Mouse (Mus musculus) intestine, postnatal 0 days (tissue): ENCODE measurements at regions not wholly inside any gene's neighbourhood (a gene's known extent, or its start where the extent isn't known, plus 50 kb on each side); places are given as distances from the start of the nearest gene placed in this dataset.

Experiments used
- ATAC-seq: fragments of 200-750 bp; cut with Nextera tagmentation; 2 replicates; pipeline ENCODE4 v1.8.0; 2017; ENCODE audit warnings: mild to moderate bottlenecking, moderate TSS enrichment, moderate library complexity
- H3K27ac ChIP-seq: fragments of 300-500 bp; sonication (generic); 2 replicates; pipeline ENCODE4 v1.5.1; 2014; ENCODE audit warnings: mild to moderate bottlenecking, low read depth, low read length, moderate library complexity
- H3K27me3 ChIP-seq: fragments of 300-500 bp; sonication (generic); replicated peaks from 2 replicates; pipeline ENCODE4 v1.6.1; 2014; ENCODE audit warnings: low read length, mixed read lengths; ENCODE audit not compliant: control insufficient read depth, insufficient read depth
- H3K36me3 ChIP-seq: fragments of 300-500 bp; sonication (generic); 2 replicates; pipeline ENCODE4 v1.6.1; 2014; ENCODE audit warnings: mild to moderate bottlenecking, moderate library complexity; ENCODE audit not compliant: control insufficient read depth, insufficient read depth
- H3K4me1 ChIP-seq: fragments of 300-500 bp; sonication (generic); replicated peaks from 2 replicates; pipeline ENCODE4 v1.6.1; 2014; ENCODE audit warnings: antibody characterized with exemption, low read length, mixed read lengths; ENCODE audit not compliant: control insufficient read depth, insufficient read depth
- H3K4me2 ChIP-seq: fragments of 300-500 bp; sonication (generic); replicated peaks from 2 replicates; pipeline ENCODE4 v1.6.1; 2014; ENCODE audit warnings: low read depth, mild to moderate bottlenecking, moderate library complexity
- H3K4me3 ChIP-seq: fragments of 300-500 bp; sonication (generic); 2 replicates; pipeline ENCODE4 v1.5.1; 2014; ENCODE audit warnings: low read depth, low read length
- H3K9ac ChIP-seq: fragments of 300-500 bp; sonication (generic); 2 replicates; pipeline ENCODE4 v1.6.1; 2014; ENCODE audit warnings: mild to moderate bottlenecking, low read depth, low read length
- H3K9me3 ChIP-seq: fragments of 300-500 bp; sonication (generic); 2 replicates; pipeline ENCODE4 v1.6.1; 2016; ENCODE audit warnings: mixed run types; ENCODE audit not compliant: control insufficient read depth
- CTCF ChIP-seq: sonication (generic); IDR thresholded peaks from 2 replicates; pipeline ENCODE4 v1.5.1; 2016; ENCODE audit warnings: low read depth, mild to moderate bottlenecking, control low read depth, antibody characterized with exemption, moderate library complexity
- WGBS: fragments of 180-500 bp; shearing (Covaris S2); extraction: QIAGEN DNeasy Blood & Tissue Kit; methylation state at CpG from one replicate; pipeline ENCODE4 v1.1.7; 2014; 5-methylcytosine and 5-hydroxymethylcytosine counted together

GRCm38 (mm10) chr7:75370595-75371519 lies 61.8 kb upstream of the Sv2b start:
- no peak overlapping the region for H3K27ac ChIP-seq
- ATAC-seq = peak; percentile 65
- peak; percentile 92 for TF ChIP-seq CTCF
- H3K4me3 ChIP-seq = no peak overlapping the region
- H3K4me2 ChIP-seq = 0 out of 2 replicates have a peak overlapping the region, but pooled peaks have one; percentile 32
- 0 out of 2 replicates have a peak, but pooled peaks cover 3% of the 10 kb centered on the region for H3K4me1 ChIP-seq
- 32% methylated on average over 12 of the region's 12 CpGs for WGBS
- H3K9me3 ChIP-seq = no peaks in the 10 kb centered on the region
- H3K27me3 ChIP-seq = no peaks in the 10 kb centered on the region
- H3K36me3 ChIP-seq = no peaks in the 10 kb centered on the region
- H3K9ac ChIP-seq = no peak overlapping the region

DNA sequence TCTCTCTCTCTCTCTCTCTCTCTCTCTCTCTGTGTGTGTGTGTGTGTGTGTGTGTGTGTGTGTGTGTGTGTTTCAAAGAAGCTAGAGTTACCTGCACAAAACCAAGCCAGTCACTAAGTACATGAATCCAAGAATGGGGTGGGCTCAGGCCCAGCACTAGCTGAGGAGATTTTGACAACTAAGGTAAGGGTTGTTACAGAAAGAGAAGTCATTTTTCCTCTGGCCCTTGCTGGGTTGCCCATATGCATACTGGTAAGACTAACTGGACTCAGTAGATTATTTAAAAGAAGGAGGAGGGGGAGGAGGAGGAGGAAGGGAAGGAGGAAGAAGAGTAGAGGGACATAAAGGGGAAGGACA lies 62.4 kb upstream of the Sv2b start:
- no peaks in the 10 kb centered on the region for H3K36me3 ChIP-seq
- H3K4me1 ChIP-seq = 0 out of 2 replicates have a peak, but pooled peaks cover 3% of the 10 kb centered on the region
- ATAC-seq = no peak
- no peak overlapping the region for H3K4me2 ChIP-seq
- no peaks in the 10 kb centered on the region for H3K27me3 ChIP-seq
- H3K9me3 ChIP-seq = no peaks in the 10 kb centered on the region
- H3K9ac ChIP-seq = no peak overlapping the region
- H3K27ac ChIP-seq = no peak overlapping the region
- no peak overlapping the region for H3K4me3 ChIP-seq
- no peak for TF ChIP-seq CTCF

- ATAC-seq = no peak
- no peaks in the 10 kb centered on the region for H3K9me3 ChIP-seq
- H3K36me3 ChIP-seq = no peaks in the 10 kb centered on the region
- no peak for TF ChIP-seq CTCF
- H3K4me2 ChIP-seq = no peak overlapping the region
- H3K9ac ChIP-seq = no peak overlapping the region
- 56% methylated on average over 6 of the region's 6 CpGs for WGBS
- no peaks in the 10 kb centered on the region for H3K27me3 ChIP-seq
- H3K27ac ChIP-seq = no peak overlapping the region
- no peak overlapping the region for H3K4me3 ChIP-seq
- H3K4me1 ChIP-seq = 0 out of 2 replicates have a peak, but pooled peaks cover 3% of the 10 kb centered on the region
Measured at GRCm38 (mm10) chr7:75371991-75372390, 62.9 kb upstream of the Sv2b start.

- H3K4me3 ChIP-seq = no peak overlapping the region
- ATAC-seq = no peak
- no peak overlapping the region for H3K9ac ChIP-seq
- 0 out of 2 replicates have a peak, but pooled peaks cover 3% of the 10 kb centered on the region for H3K4me1 ChIP-seq
- H3K36me3 ChIP-seq = no peaks in the 10 kb centered on the region
- H3K4me2 ChIP-seq = no peak overlapping the region
- no peaks in the 10 kb centered on the region for H3K9me3 ChIP-seq
- 51% methylated on average over 10 of the region's 10 CpGs for WGBS
- no peaks in the 10 kb centered on the region for H3K27me3 ChIP-seq
- no peak for TF ChIP-seq CTCF
- no peak overlapping the region for H3K27ac ChIP-seq
Measured at GRCm38 (mm10) chr7:75372892-75373444, 63.9 kb upstream of the Sv2b start.

GRCm38 (mm10) chr7:75374506-75374905 lies 65.4 kb upstream of the Sv2b start:
- H3K27ac ChIP-seq = no peak overlapping the region
- H3K4me1 ChIP-seq = 0 out of 2 replicates have a peak, but pooled peaks cover 3% of the 10 kb centered on the region
- no peak for ATAC-seq
- no peaks in the 10 kb centered on the region for H3K36me3 ChIP-seq
- no peaks in the 10 kb centered on the region for H3K9me3 ChIP-seq
- TF ChIP-seq CTCF = no peak
- 72% methylated on average over 6 of the region's 6 CpGs for WGBS
- H3K9ac ChIP-seq = no peak overlapping the region
- no peak overlapping the region for H3K4me2 ChIP-seq
- no peak overlapping the region for H3K4me3 ChIP-seq
- H3K27me3 ChIP-seq = no peaks in the 10 kb centered on the region

DNA sequence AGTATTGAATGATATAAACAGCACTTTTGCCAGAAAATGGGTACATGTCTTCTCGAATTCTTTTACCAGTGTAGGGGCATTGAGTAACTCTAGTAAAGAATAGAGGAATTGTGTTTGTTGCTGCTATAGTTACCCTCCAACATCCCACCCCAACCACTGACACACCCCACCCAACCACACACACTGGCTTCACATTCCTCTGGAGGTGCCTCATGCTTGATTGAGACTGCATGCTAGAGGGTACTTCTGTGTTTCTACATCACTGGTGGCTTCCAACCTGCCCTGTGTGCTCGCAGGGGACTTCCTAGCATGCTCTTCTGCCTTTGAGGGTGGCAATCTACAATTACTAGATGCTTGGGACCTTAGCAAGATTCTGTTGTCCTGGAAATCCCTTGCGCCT lies 70.5 kb upstream of the Sv2b start:
- no peak for ATAC-seq
- Histone ChIP-seq H3K9me3 (no peaks in the 10 kb centered on the region), H3K4me2 (no peak overlapping the region), H3K27ac (no peak overlapping the region), H3K9ac (no peak overlapping the region), H3K4me3 (no peak overlapping the region), H3K36me3 (no peaks in the 10 kb centered on the region), H3K27me3 (no peaks in the 10 kb centered on the region), H3K4me1 (no peaks in the 10 kb centered on the region)
- TF ChIP-seq CTCF = no peak
- WGBS = 88% methylated on average over 3 of the region's 3 CpGs
